Mouse (Mus musculus): ENCODE data around the gene Hypk. TPM values are rescaled to one million over a fixed set of nuclear protein-coding genes. Genes with fewer than 3 reads are reported as not detected.

Hypk gene
- total and polyA plus RNA-seq, 3 experiments: 17.6 to 79.7 TPM; not detected in 1

DNA sequence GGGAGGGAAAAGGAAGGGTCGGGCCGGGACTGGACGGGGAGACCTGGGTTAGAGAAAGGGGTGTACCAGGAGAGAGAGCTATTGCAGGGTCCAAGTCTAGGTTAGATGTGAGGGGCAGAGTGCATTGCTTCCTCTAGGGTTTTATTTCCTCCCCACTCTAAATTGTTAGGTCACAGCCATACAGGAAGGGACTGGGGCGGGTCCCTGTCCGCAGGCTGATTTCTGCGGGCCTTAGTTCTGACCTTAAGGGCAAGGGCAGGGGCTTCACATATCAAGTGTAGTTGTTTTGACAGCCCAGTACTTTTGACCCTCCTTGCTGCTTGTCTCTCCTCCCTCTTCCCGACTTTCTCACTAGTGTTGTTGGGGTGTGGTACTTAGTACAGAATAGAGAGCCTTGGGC is 3.0 kb upstream of the Hypk start:
- H3K4me1 ChIP-seq (ENCODE audit: control insufficient read depth in 1 of 2, insufficient read depth in 2 of 2, low read length in 2 of 2): peaks cover 18 to 30% of the 10 kb centered on the region in 2 experiments
- peak; percentile 43 for DNase-seq (ENCODE audit: low read depth, low spot score)
- TF ChIP-seq HCFC1 (IDR thresholded peaks at IDR 0.05; ENCODE audit: low read depth, low read length) (no peak), SIN3A (IDR thresholded peaks at IDR 0.05; ENCODE audit: low read length) (peak; percentile 13; the same call in 1 of the 2 replicates), GATA1 (IDR thresholded peaks at IDR 0.05; ENCODE audit: low read depth, low read length) (no peak), RCOR1 (IDR thresholded peaks at IDR 0.05; ENCODE audit: low read depth, low read length) (no peak), ZMIZ1 (IDR thresholded peaks at IDR 0.05; ENCODE audit: low read depth, low read length) (no peak), POLR2AphosphoS5 (IDR thresholded peaks at IDR 0.05; ENCODE audit: borderline replicate concordance, low read depth, low read length) (no peak), ELF1 (IDR thresholded peaks at IDR 0.05; ENCODE audit: low read depth, low read length) (no peak)
- no peaks in the 10 kb centered on the region for H3K9me3 ChIP-seq (replicated peaks; ENCODE audit: insufficient read depth, low read length)
- H3K27me3 ChIP-seq (ENCODE audit: control insufficient read depth in 1 of 2, insufficient read depth in 2 of 2, low read length in 2 of 2): no peaks in the 10 kb centered on the region
- peaks cover 0 to 27% of the 10 kb centered on the region in 2 experiments; a peak in 2 of 4 replicates for H3K36me3 ChIP-seq (ENCODE audit: control insufficient read depth in 1 of 2, insufficient read depth in 2 of 2, low read length in 2 of 2)
- H3K27ac ChIP-seq (ENCODE audit: control insufficient read depth, low read depth, low read length): peak overlapping the region; percentile 11; the same call in 1 of the 2 replicates
- peak overlapping the region; percentile 82 to 89 for H3K4me3 ChIP-seq (ENCODE audit: control insufficient read depth in 1 of 2, insufficient read depth in 1 of 2, low read depth in 2 of 2, low read length in 2 of 2)
- H3K9ac ChIP-seq (ENCODE audit: control insufficient read depth, low read depth, low read length, poor library complexity, severe bottlenecking): peak overlapping the region; percentile 84
- peaks cover 19% of the 10 kb centered on the region for H3K79me2 ChIP-seq (ENCODE audit: control insufficient read depth, insufficient read depth, low read length, poor library complexity)

GRCm38 (mm10) chr2:121452361-121452760 is 729 bp upstream of the Hypk start:
- DNase-seq (ENCODE audit: low read depth, low spot score): no peak
- no peak for TF ChIP-seq GATA1 (IDR thresholded peaks at IDR 0.05; ENCODE audit: low read depth, low read length)
- H3K27ac ChIP-seq (ENCODE audit: control insufficient read depth, low read depth, low read length): no peak overlapping the region
- no peak overlapping the region for H3K4me3 ChIP-seq (ENCODE audit: control insufficient read depth in 1 of 2, insufficient read depth in 1 of 2, low read depth in 2 of 2, low read length in 2 of 2)
- peaks cover 22% of the 10 kb centered on the region for H3K79me2 ChIP-seq (ENCODE audit: control insufficient read depth, insufficient read depth, low read length, poor library complexity)
- H3K27me3 ChIP-seq (ENCODE audit: control insufficient read depth in 1 of 2, insufficient read depth in 2 of 2, low read length in 2 of 2): no peaks in the 10 kb centered on the region
- H3K36me3 ChIP-seq (ENCODE audit: control insufficient read depth in 1 of 2, insufficient read depth in 2 of 2, low read length in 2 of 2): peaks cover 0 to 20% of the 10 kb centered on the region in 2 experiments; a peak in 2 of 4 replicates
- H3K9me3 ChIP-seq (replicated peaks; ENCODE audit: insufficient read depth, low read length): no peaks in the 10 kb centered on the region
- no peak overlapping the region for H3K9ac ChIP-seq (ENCODE audit: control insufficient read depth, low read depth, low read length, poor library complexity, severe bottlenecking)
- H3K4me1 ChIP-seq (ENCODE audit: control insufficient read depth in 1 of 2, insufficient read depth in 2 of 2, low read length in 2 of 2): peaks cover 9 to 16% of the 10 kb centered on the region in 2 experiments

DNA sequence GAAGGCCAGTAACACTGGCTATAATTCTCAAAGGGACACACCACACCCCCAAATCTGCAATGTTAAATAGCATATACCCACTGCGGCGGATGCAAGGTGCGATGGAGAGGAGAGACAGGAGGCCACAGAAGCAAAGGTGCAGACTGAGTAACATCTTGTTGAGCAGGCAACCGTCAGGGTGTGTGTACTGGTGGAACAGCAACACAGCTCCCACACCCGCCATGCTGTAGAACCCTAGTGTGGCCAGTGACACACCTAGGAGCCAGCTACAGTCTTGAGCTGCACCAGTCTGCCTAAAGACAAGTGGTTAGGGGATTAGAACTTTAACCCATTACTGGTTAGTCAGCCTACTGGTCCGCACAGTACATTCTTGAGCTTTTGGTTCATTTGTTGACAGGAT is 827 bp downstream of the Hypk start:
- no peak overlapping the region for H3K27ac ChIP-seq (ENCODE audit: control insufficient read depth, low read depth, low read length)
- H3K9me3 ChIP-seq (replicated peaks; ENCODE audit: insufficient read depth, low read length): no peaks in the 10 kb centered on the region
- DNase-seq (ENCODE audit: low read depth, low spot score): no peak
- H3K27me3 ChIP-seq (ENCODE audit: control insufficient read depth in 1 of 2, insufficient read depth in 2 of 2, low read length in 2 of 2): no peaks in the 10 kb centered on the region
- H3K4me3 ChIP-seq (ENCODE audit: control insufficient read depth in 1 of 2, insufficient read depth in 1 of 2, low read depth in 2 of 2, low read length in 2 of 2): no peak overlapping the region
- H3K79me2 ChIP-seq (ENCODE audit: control insufficient read depth, insufficient read depth, low read length, poor library complexity): peaks cover 31% of the 10 kb centered on the region
- peaks cover 8 to 12% of the 10 kb centered on the region in 2 experiments for H3K4me1 ChIP-seq (ENCODE audit: control insufficient read depth in 1 of 2, insufficient read depth in 2 of 2, low read length in 2 of 2)
- peaks cover 0 to 22% of the 10 kb centered on the region in 2 experiments; a peak in 2 of 4 replicates for H3K36me3 ChIP-seq (ENCODE audit: control insufficient read depth in 1 of 2, insufficient read depth in 2 of 2, low read length in 2 of 2)
- TF ChIP-seq POLR2AphosphoS2 (IDR thresholded peaks at IDR 0.05; ENCODE audit: low read length): 0 out of 2 replicates have a peak, but pooled peaks have one; percentile 40
- no peak for TF ChIP-seq MAFK (IDR thresholded peaks at IDR 0.05; ENCODE audit: borderline replicate concordance, low read depth, low read length)
- TF ChIP-seq POLR2A (IDR thresholded peaks at IDR 0.05; ENCODE audit: control insufficient read depth in 1 of 2, insufficient read depth in 1 of 2, low read depth in 1 of 2, low read length in 2 of 2, poor library complexity in 1 of 2): peak in 1 of 2 experiments; percentile 23; a peak in 1 of 4 replicates
- H3K9ac ChIP-seq (ENCODE audit: control insufficient read depth, low read depth, low read length, poor library complexity, severe bottlenecking): no peak overlapping the region
